Mouse (Mus musculus) layer of hippocampus, postnatal 25 days (tissue): ENCODE measurements around the gene Aqp6. TPM values are rescaled to one million over a fixed set of nuclear protein-coding genes. Genes with fewer than 3 reads are reported as not detected.

Experiments used
- DNase-seq, 2 experiments: peaks; one replicate each; pipeline ENCODE4 v3.0.0; 2022; ENCODE audit warnings: mixed read lengths in 2 of 2, low spot score in 1 of 2; ENCODE audit errors: extremely low spot score in 1 of 2
- total RNA-seq, 2 experiments: library from RNA; stranded (reverse); gene quantifications; 2 replicates each; pipeline ENCODE4 v1.2.3; 2021

The Aqp6 gene
- total RNA-seq, 2 experiments from 2014 or later: not detected

DNA sequence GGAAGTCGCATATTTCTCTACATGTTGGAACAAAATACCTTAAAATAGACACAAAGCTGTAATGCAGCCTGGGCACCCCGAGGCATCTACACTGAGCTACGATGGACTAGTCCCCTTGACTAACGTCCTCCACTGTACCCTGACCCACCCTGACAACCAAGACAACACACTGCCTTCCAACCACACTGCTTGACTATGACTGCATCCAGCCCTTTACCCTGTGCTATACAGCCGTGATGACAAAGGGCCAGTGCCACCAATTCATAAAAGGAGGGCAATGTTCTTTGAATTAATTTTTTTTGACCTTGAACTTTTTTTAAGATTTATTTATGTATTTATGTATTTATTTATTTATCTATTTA is 36.9 kb downstream of the Aqp6 start:
- no peak for DNase-seq

DNA sequence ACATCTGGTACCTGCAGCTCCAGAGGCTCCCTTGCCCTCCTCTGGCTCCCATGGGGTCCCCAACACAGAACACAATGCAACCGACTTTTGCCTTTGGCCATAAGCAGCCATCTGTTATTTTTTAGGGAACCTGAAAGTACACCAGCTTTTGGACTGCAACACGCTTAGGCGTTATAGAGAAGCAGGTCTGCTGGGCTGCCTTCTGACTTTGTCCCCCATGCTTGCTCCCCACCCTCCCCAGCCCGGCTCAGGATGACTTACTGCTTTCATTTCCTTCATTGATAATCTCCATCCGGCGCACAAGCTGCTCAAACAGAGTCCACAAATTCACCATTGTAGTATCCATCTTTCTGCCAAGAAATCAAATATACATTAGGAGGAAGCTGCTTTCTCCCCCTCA is 41.4 kb downstream of the Aqp6 start:
- no peak for DNase-seq

DNA sequence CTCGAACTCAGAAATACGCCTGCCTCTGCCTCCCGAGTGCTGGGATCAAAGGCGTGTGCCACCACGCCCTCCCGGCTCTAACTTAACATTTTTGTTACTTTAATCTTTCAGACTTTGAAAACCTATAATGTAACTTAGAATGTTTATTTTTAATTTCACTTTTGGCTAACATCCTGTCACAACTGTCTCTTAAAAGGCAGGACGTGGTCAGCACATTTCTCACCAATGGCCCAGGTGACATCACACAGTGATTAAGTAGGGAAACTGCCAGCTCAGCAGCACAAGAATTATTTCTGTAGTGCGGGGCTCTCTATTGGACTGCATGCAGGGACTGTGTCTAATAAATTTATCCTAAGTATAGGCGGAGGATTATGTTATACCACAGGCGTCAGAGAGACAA is 42.6 kb downstream of the Aqp6 start:
- DNase-seq: no peak

DNA sequence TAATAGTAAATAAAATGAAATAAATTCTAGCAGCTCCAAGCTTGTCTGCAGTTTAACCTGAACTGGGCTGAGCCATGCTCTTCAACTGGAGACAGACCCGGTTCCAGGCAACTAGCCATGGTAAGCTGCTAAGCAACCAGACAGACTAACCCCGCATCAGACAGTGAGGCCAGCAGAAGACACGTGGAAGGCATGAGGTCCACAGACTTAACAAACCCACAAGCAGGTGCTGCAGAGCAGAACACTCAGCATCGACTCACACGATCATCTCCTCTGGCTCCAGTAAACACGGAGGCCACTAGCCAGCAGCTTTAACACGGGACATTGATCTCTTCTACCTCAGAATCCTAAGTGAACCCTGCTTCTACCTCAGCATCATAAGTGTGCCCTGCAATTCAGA is 43.6 kb downstream of the Aqp6 start:
- no peak for DNase-seq

DNA sequence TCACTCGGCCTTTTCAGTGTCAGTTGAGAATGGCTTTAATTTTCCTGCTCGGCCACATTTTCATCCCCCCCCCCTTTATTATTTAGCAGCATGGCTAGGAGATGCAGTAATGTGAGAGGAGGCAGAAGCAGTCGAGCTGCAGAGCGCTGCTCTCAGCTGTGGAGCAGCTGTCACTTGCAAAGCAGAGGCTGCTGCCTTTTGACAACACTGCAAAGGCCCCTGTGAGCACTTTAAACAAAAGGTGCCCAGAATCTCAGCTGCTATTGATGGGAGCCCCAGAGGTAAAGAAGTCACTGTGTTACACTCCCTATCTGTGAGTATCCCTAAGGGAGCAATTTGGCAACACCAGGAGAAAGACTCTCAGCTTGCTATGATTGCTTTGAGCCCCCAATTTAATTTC is 47.1 kb downstream of the Aqp6 start:
- DNase-seq: no peak

DNA sequence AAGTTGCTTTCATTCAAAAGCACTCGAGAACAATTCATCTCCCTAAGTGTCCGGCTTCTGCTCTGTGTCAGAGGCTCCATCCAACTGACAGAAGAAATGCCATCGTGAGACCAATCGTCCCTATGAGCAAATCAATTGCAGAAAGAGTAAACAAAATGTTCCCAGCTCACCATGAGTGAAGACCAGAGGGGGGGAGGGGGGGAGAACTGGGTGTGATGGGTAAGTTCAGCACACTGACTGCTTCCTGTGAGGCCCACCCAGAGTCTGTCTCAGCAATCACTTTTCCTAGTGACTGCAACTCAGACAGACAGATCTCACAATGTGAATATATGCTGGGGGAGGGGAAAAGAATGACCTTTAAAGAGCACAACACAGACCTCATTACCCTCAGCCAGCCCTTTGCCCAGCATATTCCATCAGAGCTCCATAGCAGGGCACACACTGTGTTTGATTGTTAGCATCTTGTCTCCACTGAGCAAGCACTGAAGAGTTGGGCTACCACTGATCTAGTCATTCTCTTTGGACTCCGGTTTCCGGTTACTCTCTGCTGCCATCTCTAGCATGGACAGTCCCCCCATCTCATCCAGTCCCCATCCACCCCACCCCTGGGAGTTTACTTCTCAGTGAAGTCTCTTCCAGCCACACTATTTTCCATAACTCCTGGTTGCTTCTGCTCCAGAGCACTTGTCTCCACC is 48.0 kb downstream of the Aqp6 start:
- DNase-seq: no peak

DNA sequence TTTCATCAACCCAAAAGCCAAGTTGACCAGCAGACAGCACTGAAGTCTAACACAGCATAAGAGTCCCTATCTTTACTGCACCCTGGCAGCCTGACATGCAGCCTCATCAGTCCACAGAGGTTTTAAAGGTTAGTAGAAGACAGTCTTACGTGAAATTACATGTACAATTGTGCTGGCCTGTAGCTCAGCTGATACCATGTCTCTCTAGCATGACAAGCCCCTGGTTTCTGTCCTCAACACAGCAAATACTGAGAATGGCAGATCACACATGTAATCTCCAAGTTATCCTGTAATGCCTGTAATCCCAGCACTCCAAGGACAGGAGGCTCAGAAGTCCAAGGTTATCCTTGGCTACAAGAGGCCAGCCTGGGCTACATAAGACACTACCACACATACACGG is 49.1 kb downstream of the Aqp6 start:
- DNase-seq: no peak

DNA sequence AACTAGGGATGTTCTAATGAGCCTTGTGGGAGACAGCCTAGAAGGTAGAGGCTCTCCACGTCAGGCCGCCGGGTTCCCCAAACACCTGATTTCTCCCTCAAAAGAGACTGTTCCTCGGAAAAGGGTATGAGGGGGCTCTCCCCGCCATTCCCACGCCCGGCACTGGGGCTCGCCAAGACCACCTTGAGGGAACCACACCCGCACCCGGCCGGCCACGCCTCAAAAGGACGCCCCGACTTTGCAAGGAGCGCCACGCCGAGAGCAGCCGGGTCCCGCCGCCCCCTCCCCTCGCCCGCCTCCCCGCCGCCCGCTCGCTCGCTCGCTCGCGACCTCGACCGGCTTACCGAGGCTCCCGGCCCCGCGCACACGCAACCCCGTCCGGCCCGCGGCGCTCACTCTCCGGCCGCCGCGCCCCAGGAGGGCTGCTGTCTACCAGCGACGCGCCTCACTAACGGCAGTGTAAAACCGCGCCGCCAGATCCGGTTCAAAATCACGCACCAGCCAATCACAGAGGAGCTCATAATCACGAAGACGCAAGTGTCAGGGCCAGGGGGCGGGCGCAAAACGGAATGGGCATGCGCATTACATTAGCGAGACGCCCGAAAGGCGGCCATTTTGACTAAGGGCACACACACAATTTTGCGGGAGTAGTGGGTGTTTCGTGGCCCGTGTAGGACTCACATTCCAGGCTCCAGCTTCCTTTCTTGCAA is 50.1 kb downstream of the Aqp6 start, which contains the start of gene Racgap1:
Gene Racgap1, minus strand, starts transcription at position 494 of the 710 bp plus-strand sequence.
- DNase-seq: peak; percentile 82 to 92

DNA sequence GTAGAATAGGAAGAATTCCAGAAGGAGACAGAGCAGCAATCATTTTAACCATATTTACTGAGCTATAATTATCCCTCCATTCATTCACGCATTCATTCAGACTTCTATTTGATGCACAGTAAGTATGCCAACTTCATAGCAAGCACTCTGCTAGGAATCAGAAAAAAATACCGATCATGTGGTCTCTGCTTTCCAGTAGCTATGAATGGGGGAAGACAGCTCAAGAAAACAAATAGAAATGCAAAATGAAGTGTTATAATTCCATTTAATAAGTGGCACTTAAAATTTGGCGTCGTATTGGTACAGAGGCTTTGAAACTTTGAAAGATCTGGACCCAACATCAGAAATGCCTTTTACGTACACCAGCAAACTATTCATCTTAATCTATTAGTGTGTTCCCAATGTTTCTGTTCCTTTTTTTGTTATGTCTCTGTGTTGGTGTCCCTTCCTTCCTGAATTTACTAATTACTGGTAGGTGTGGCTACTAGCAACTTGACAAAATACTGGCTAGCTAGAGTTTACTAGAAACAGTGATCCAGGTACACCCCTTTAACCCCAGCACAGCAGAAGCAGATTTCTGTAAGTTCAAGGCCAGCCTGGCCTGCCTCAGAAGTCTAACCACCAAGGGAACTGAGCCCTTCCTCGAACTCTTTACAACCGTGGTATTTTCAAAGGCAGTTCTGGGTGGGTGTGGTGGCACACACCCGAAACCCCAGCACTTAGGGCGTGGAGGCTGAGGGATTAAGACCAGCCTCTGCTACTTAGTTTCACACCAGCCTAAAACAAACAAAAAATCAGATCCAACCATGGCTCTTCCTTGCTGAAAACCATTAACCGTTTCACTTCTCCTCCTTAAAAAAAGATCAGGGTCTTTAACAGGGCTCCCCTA is 51.0 kb downstream of the Aqp6 start:
- DNase-seq: no peak

DNA sequence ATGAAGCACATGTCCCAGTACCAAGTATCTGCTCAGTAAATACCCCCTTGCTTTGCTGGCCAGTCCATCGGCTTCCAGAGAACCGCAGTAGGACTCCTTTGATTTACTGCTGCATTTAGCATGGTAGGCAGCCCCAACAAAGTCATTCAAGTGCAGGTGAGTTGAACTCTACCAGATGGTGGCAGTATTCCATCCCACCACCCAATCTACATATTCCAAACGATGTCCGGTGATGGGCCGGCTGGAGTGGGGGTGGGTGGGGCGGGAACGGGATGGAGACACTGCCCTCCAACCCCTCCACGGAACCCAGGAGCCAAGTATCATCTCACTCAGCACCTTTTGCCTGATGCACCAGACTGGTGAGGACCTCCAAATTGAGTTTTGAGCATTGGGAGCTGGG is 52.1 kb downstream of the Aqp6 start:
- DNase-seq: no peak

DNA sequence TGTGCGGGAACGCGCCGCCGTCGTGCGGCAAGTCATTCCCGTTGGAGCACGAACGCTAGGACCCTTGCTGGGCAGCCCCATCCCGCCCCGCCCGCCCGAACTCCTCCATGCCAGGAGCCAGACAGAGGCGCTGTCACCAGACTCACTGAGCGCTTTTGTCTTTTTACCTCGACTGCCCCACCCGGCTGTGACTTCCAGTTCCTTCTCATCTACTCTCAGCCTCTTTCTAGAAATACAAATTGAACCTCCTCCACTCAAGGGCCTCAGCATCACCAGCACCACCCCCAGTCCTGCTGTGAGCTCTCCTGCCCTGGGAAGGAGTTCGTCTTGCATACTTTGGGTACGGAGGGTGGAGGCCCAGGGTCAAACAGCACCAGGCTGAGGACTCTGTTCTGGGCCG is 52.7 kb downstream of the Aqp6 start:
- DNase-seq: no peak

Other genes starting within 250 kb of the Aqp6 start
- 10 to 100 TPM in 1 of 2 experiments, 1 to 10 TPM in 1; 9.3 to 11.3 TPM for gene Fmnl3, start 230.9 kb upstream of the Aqp6 start, total RNA-seq
- gene Tmbim6, start 208.5 kb upstream of the Aqp6 start, total RNA-seq: 100 to 1,000 TPM; 359 to 369 TPM
- 10 to 100 TPM; 18.4 to 26.0 TPM for gene Nckap5l, start 143.7 kb upstream of the Aqp6 start, total RNA-seq
- gene Bcdin3d, start 126.7 kb upstream of the Aqp6 start, total RNA-seq: 1 to 10 TPM; 5.0 to 5.3 TPM
- gene Faim2, start 73.2 kb upstream of the Aqp6 start, total RNA-seq: 100 to 1,000 TPM; 317 to 343 TPM
- gene Aqp2, start 22.3 kb upstream of the Aqp6 start, total RNA-seq: under 1 TPM in 1 of 2 experiments, not detected in 1; 0.20 TPM
- under 1 TPM in 1 of 2 experiments, not detected in 1; 0.15 TPM for gene Aqp5, start 10.6 kb upstream of the Aqp6 start, total RNA-seq
- gene Racgap1, start 50.3 kb downstream of the Aqp6 start, total RNA-seq: 1 to 10 TPM; 4.4 to 6.2 TPM
- 10 to 100 TPM; 29.6 to 32.0 TPM for gene Asic1, start 69.0 kb downstream of the Aqp6 start, total RNA-seq
- 100 to 1,000 TPM; 101 to 117 TPM for gene Smarcd1, start 100.7 kb downstream of the Aqp6 start, total RNA-seq
- 1 to 10 TPM; 5.3 to 9.0 TPM for gene Gm17349, start 104.1 kb downstream of the Aqp6 start, total RNA-seq
- 100 to 1,000 TPM; 128 to 145 TPM for gene Gpd1, start 116.1 kb downstream of the Aqp6 start, total RNA-seq
- 100 to 1,000 TPM; 124 to 135 TPM for gene Cox14, start 124.2 kb downstream of the Aqp6 start, total RNA-seq
- gene Cers5, start 171.5 kb downstream of the Aqp6 start, total RNA-seq: 10 to 100 TPM; 29.0 to 34.0 TPM